Mouse (Mus musculus) lung, adult 2 months (tissue): ENCODE results near the gene Gm20662. TPM values are rescaled to one million over a fixed set of nuclear protein-coding genes. Genes with fewer than 3 reads are reported as not detected.
"Not testable (repeated sequence)": the region's sequence is repeated elsewhere in the genome, so short reads cannot be mapped to it uniquely, and the experiment has no call there.

ENCODE experiments used
- DNase-seq: peaks from one replicate; pipeline ENCODE4 v3.0.0; 2022
- H3K4me1 ChIP-seq: fragments of 200-500 bp; 2 replicates; pipeline ENCODE4 v1.6.1; 2011; ENCODE audit warnings: low read length; ENCODE audit not compliant: control insufficient read depth, insufficient read depth
- H3K4me3 ChIP-seq: fragments of 200-500 bp; replicated peaks from 2 replicates; pipeline ENCODE3; 2011; ENCODE audit warnings: low read depth, mild to moderate bottlenecking, control low read depth, low read length; ENCODE audit errors: extremely low read depth
- CTCF ChIP-seq: fragments of 200-500 bp; IDR thresholded peaks from 2 replicates; pipeline ENCODE4 v1.5.1; 2011; ENCODE audit warnings: mild to moderate bottlenecking, low read length, control low read depth; ENCODE audit not compliant: insufficient read depth
- POLR2A ChIP-seq: fragments of 200-500 bp; IDR thresholded peaks from 2 replicates; pipeline ENCODE4 v1.6.1; 2011; ENCODE audit warnings: low read depth, mild to moderate bottlenecking, control low read depth, low read length, borderline replicate concordance; ENCODE audit errors: extremely low read depth
- WGBS: fragments of 180-500 bp; shearing (Covaris S2); methylation state at CpG from one replicate; pipeline ENCODE4 v1.1.7; 2018; 5-methylcytosine and 5-hydroxymethylcytosine counted together
- polyA plus RNA-seq: library from polyadenylated mRNA; depleted of rRNA; stranded (reverse); fragments of >200 nt; gene quantifications from 2 replicates; pipeline ENCODE4 v1.2.3, GENCODE M21; 2012

The Gm20662 gene
- polyA plus RNA-seq, 1 experiment, result 11.5 TPM

- H3K4me3 ChIP-seq, result peak within 1 kb of the TSS; percentile 90
- peak; percentile 100 for DNase-seq
- peak; percentile 94; the same call in 1 of the 2 replicates for TF ChIP-seq POLR2A
- no peak for TF ChIP-seq CTCF
- peaks cover 12% of the 10 kb centered on the region for H3K4me1 ChIP-seq
- WGBS, result under 1% methylated on average over 51 of the region's 51 CpGs
Observed at GRCm38 (mm10) chr9:108001922-108002770, 6.0 kb downstream of the Gm20662 start, which contains the start of gene Ip6k1. Gene Ip6k1, plus strand, starts transcription at chr9:108002501.

- TF ChIP-seq CTCF, result no peak
- TF ChIP-seq POLR2A, result no peak
- no peak for DNase-seq
- Histone ChIP-seq H3K4me3 (peak overlapping the region; percentile 90), H3K4me1 (peaks cover 12% of the 10 kb centered on the region)
- under 1% methylated on average over 49 of the region's 50 CpGs for WGBS
Observed at GRCm38 (mm10) chr9:108002778-108003530, 6.8 kb downstream of the Gm20662 start.

- 15% methylated on average over 8 of the region's 8 CpGs for WGBS
- Histone ChIP-seq H3K4me3 (peak overlapping the region; percentile 90), H3K4me1 (peaks cover 12% of the 10 kb centered on the region)
- peak; percentile 34 for DNase-seq
- TF ChIP-seq CTCF, result no peak
- TF ChIP-seq POLR2A, result no peak
Observed at GRCm38 (mm10) chr9:108003531-108003890, 7.4 kb downstream of the Gm20662 start.

GRCm38 (mm10) chr9:108008041-108008440 lies 11.9 kb downstream of the Gm20662 start:
- WGBS, result 63% methylated on average over 5 of the region's 5 CpGs
- TF ChIP-seq CTCF, result no peak
- no peak for TF ChIP-seq POLR2A
- Histone ChIP-seq H3K4me1 (peaks cover 8% of the 10 kb centered on the region), H3K4me3 (no peak overlapping the region)
- no peak for DNase-seq

GRCm38 (mm10) chr9:108010385-108010784 lies 14.2 kb downstream of the Gm20662 start:
- TF ChIP-seq CTCF (no peak), POLR2A (no peak)
- no peak for DNase-seq
- Histone ChIP-seq H3K4me1 (no peaks in the 10 kb centered on the region; the same call in none of the 2 replicates), H3K4me3 (no peak overlapping the region)

GRCm38 (mm10) chr9:108013577-108013976 lies 17.4 kb downstream of the Gm20662 start:
- H3K4me3 ChIP-seq, H3K4me1 ChIP-seq, DNase-seq: not testable (repeated sequence)
- WGBS, result 98% methylated on average over 2 of the region's 2 CpGs

GRCm38 (mm10) chr9:108017127-108017526 lies 21.0 kb downstream of the Gm20662 start:
- no peak for DNase-seq
- no peak overlapping the region for H3K4me3 ChIP-seq
- TF ChIP-seq CTCF (no peak), POLR2A (no peak)
- 68% methylated on average over 3 of the region's 3 CpGs for WGBS
- peaks cover 7% of the 10 kb centered on the region; the same call in 1 of the 2 replicates for H3K4me1 ChIP-seq

GRCm38 (mm10) chr9:108020741-108021140 lies 24.6 kb downstream of the Gm20662 start:
- no peak overlapping the region for H3K4me3 ChIP-seq
- H3K4me1 ChIP-seq, result peaks cover 7% of the 10 kb centered on the region; the same call in 1 of the 2 replicates
- no peak for DNase-seq
- TF ChIP-seq CTCF (no peak), POLR2A (no peak)
- WGBS, result 69% methylated on average over 1 of the region's 1 CpGs

- Histone ChIP-seq H3K4me1 (peaks cover 7% of the 10 kb centered on the region; the same call in 1 of the 2 replicates), H3K4me3 (no peak overlapping the region)
- DNase-seq, result no peak
- TF ChIP-seq POLR2A (no peak), CTCF (no peak)
- WGBS, result 83% methylated on average over 3 of the region's 3 CpGs
Observed at GRCm38 (mm10) chr9:108023216-108023615, 27.1 kb downstream of the Gm20662 start.
